28 mouse cellular contexts compared by ENCODE assay signal in the genomic region with DNA sequence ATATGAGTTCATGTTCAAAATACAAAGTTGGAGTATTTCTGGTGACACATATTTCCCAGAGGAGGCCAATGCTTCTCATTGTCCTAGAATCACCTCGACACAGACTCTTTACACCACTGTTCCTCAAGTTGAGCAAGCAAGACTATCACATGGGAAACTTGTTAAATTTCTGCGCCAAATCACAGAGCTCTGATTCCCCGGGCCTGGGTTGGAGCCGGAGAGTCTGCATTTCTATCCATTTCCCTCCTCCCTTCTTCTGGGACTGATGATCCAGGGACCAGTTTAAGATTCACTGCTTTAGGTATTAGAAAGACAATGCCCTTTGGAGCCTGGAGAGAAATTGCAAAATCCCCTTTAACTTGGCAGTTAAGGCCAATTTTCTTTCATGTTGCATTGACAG. TPM values are rescaled to one million over a fixed set of nuclear protein-coding genes. Genes with fewer than 3 reads are reported as not detected.
A peak's percentile ranks its signal among the peaks of the same experiment; 100 is the strongest.
DNase-seq lines count a peak whose midpoint lies in the region; ATAC-seq and TF ChIP-seq lines count a peak whose summit lies in the region.
"Had no signal": no experiment of that assay in that cellular context is flagged by ENCODE, and none has a peak within 500 bp of the region (broad histone marks: within the 10 kb centered on the region; RNA-seq: fewer than 3 reads in every experiment).

No protein-coding gene starts in this region.

- TF ChIP-seq POLR2A in bone marrow macrophage, adult 2 months (IDR thresholded peaks at IDR 0.05; ENCODE audit: borderline replicate concordance, low read depth, low read length) = no peak

- ATAC-seq in heart, embryonic 12.5 days (ENCODE audit: insufficient number of reproducible peaks, low FRiP score) = no peak
- ATAC-seq in midbrain, embryonic 16.5 days = no peak
- ATAC-seq: activated CD4-positive, CD25-positive, alpha-beta regulatory T cell, adult 4 months; midbrain, embryonic 15.5 days had no signal

- H3K4me3 ChIP-seq in heart, embryonic 12.5 days = no peak overlapping the region
- no peak overlapping the region for H3K4me3 ChIP-seq in bone marrow macrophage, adult 2 months (ENCODE audit: insufficient read depth, low read length)
- no peak overlapping the region for H3K4me3 ChIP-seq in midbrain, embryonic 16.5 days (ENCODE audit: low read depth, low read length)
- H3K4me3 ChIP-seq: forebrain, embryonic 12.5 days; heart, embryonic 15.5 days; hindbrain, embryonic 13.5 days; kidney, embryonic 15.5 days; lung, embryonic 15.5 days; megakaryocyte, embryonic 14.5 days; midbrain, embryonic 15.5 days had no signal

- peak; percentile 75 for DNase-seq in heart, adult 11 months
- DNase-seq in adrenal gland, adult 2 months = peak; percentile 65
- no peak for DNase-seq in frontal cortex, postnatal 14 days (ENCODE audit: low spot score in 2 of 2)
- no peak for DNase-seq in urinary bladder, adult 18-20 months (ENCODE audit: low spot score in 2 of 2)
- DNase-seq: cerebellum, adult 18-20 months; cerebellum, postnatal 14 days; right cerebral cortex, postnatal 4 days; thymus, adult 2 months; thymus, postnatal 4 days had no signal

- no peaks in the 10 kb centered on the region for H3K4me1 ChIP-seq in heart, embryonic 12.5 days (replicated peaks)
- H3K4me1 ChIP-seq in bone marrow macrophage, adult 2 months (ENCODE audit: control insufficient read depth, insufficient read depth, low read length) = peaks cover 7% of the 10 kb centered on the region
- no peaks in the 10 kb centered on the region for H3K4me1 ChIP-seq in midbrain, embryonic 16.5 days (ENCODE audit: control insufficient read depth, insufficient read depth, low read length)
- H3K4me1 ChIP-seq: heart, embryonic 15.5 days; hindbrain, embryonic 13.5 days; kidney, embryonic 15.5 days; lung, embryonic 15.5 days; midbrain, embryonic 15.5 days had no signal

- WGBS in heart, embryonic 12.5 days = 65% methylated on average over 4 of the region's 4 CpGs
- WGBS in midbrain, embryonic 16.5 days = 59% methylated on average over 4 of the region's 4 CpGs

- H3K9me3 ChIP-seq in heart, embryonic 12.5 days (replicated peaks) = no peaks in the 10 kb centered on the region
- H3K9me3 ChIP-seq in midbrain, embryonic 16.5 days (replicated peaks; ENCODE audit: control insufficient read depth, low read length, poor library complexity, severe bottlenecking) = no peaks in the 10 kb centered on the region
- H3K9me3 ChIP-seq: forebrain, embryonic 12.5 days; heart, embryonic 15.5 days; hindbrain, embryonic 13.5 days; kidney, embryonic 15.5 days; lung, embryonic 15.5 days; megakaryocyte, embryonic 14.5 days; midbrain, embryonic 15.5 days had no signal

- H3K9ac ChIP-seq in heart, embryonic 12.5 days = no peak overlapping the region
- H3K9ac ChIP-seq in midbrain, embryonic 16.5 days (ENCODE audit: low read depth, low read length) = no peak overlapping the region
- H3K9ac ChIP-seq: forebrain, embryonic 12.5 days; heart, embryonic 15.5 days; hindbrain, embryonic 13.5 days; kidney, embryonic 15.5 days; liver, embryonic 14.5 days; lung, embryonic 15.5 days; midbrain, embryonic 15.5 days had no signal

- TF ChIP-seq CTCF in bone marrow macrophage, adult 2 months (IDR thresholded peaks at IDR 0.05; ENCODE audit: low read depth, low read length) = no peak

- H3K27me3 ChIP-seq in heart, embryonic 12.5 days (replicated peaks) = no peaks in the 10 kb centered on the region
- H3K27me3 ChIP-seq in midbrain, embryonic 16.5 days (ENCODE audit: control insufficient read depth, insufficient read depth, low read depth, low read length) = peaks cover 2% of the 10 kb centered on the region; the same call in 1 of the 2 replicates
- H3K27me3 ChIP-seq: heart, embryonic 15.5 days; midbrain, embryonic 15.5 days had no signal

- no peaks in the 10 kb centered on the region for H3K36me3 ChIP-seq in heart, embryonic 12.5 days
- H3K36me3 ChIP-seq in midbrain, embryonic 16.5 days (ENCODE audit: control insufficient read depth, insufficient read depth, low read length) = no peaks in the 10 kb centered on the region
- H3K36me3 ChIP-seq: forebrain, embryonic 12.5 days; heart, embryonic 15.5 days; hindbrain, embryonic 13.5 days; kidney, embryonic 15.5 days; lung, embryonic 15.5 days; midbrain, embryonic 15.5 days had no signal

- H3K27ac ChIP-seq in heart, embryonic 12.5 days (ENCODE audit: poor library complexity, severe bottlenecking) = no peak overlapping the region
- 0 out of 2 replicates have a peak overlapping the region, but pooled peaks have one; percentile 36 for H3K27ac ChIP-seq in bone marrow macrophage, adult 2 months (ENCODE audit: insufficient read depth, low read depth, low read length)
- no peak overlapping the region for H3K27ac ChIP-seq in midbrain, embryonic 16.5 days (ENCODE audit: low read length)
- H3K27ac ChIP-seq: forebrain, embryonic 12.5 days; heart, embryonic 15.5 days; hindbrain, embryonic 13.5 days; kidney, embryonic 15.5 days; liver, embryonic 14.5 days; lung, embryonic 15.5 days; midbrain, embryonic 15.5 days had no signal

- no peak overlapping the region for H3K4me2 ChIP-seq in heart, embryonic 12.5 days
- no peak overlapping the region for H3K4me2 ChIP-seq in midbrain, embryonic 16.5 days (ENCODE audit: low read length)
- H3K4me2 ChIP-seq: forebrain, embryonic 12.5 days; heart, embryonic 15.5 days; hindbrain, embryonic 13.5 days; kidney, embryonic 15.5 days; lung, embryonic 15.5 days; midbrain, embryonic 15.5 days had no signal

RNA-seq across cellular contexts. Expression of a gene that starts 15.0 kb away (rescaled TPM):
- polyA plus RNA-seq in heart, embryonic 12.5 days (2016; fragmentation: Nextera tagmentation; extraction: Ambion mirVana) = 0.21 and 0.46 TPM in 2 replicates
- not detected for total RNA-seq in adrenal gland, adult 2 months (2021)
- not detected in 2 replicates for polyA plus RNA-seq in adrenal gland, adult 2 months (2012; rRNA removed)
- not detected in 2 replicates for polyA plus RNA-seq in bone marrow macrophage, adult 2 months (2012; ENCODE audit: insufficient read depth, insufficient read length, missing spikeins)
- polyA plus RNA-seq in midbrain, embryonic 16.5 days (2015; fragmentation: Nextera tagmentation; extraction: Ambion mirVana) = not detected in 2 replicates
- total RNA-seq: ES-E14; gastrocnemius, adult 8-10 months; heart, adult 8-10 months; heart, postnatal 36 days; left cerebral cortex, postnatal 36 days had no signal
- polyA plus RNA-seq: activated CD4-positive, CD25-positive, alpha-beta regulatory T cell, adult 4 months; embryonic facial prominence, embryonic 11.5 days; hindbrain, embryonic 13.5 days; liver, embryonic 14.5 days; midbrain, embryonic 15.5 days; neural tube, embryonic 14.5 days; thymus, adult 2 months had no signal

Comparison
In these comparisons a context has a peak if more than half of its experiments do, and no peak if none do; other contexts are left out.
1. DNase-seq: peak in heart, adult 11 months (single experiment) and adrenal gland, adult 2 months (single experiment); none in frontal cortex, postnatal 14 days (0 of 2) and urinary bladder, adult 18-20 months (0 of 2).